Mouse (Mus musculus) cerebral cortex, adult 2 months (tissue): ENCODE measurements around the gene Ddrgk1.

Experiments used
- WGBS: fragments of 180-500 bp; shearing (Covaris S2); methylation state at CpG from one replicate; pipeline ENCODE4 v1.1.7; 2018; 5-methylcytosine and 5-hydroxymethylcytosine counted together

The Ddrgk1 gene

DNA sequence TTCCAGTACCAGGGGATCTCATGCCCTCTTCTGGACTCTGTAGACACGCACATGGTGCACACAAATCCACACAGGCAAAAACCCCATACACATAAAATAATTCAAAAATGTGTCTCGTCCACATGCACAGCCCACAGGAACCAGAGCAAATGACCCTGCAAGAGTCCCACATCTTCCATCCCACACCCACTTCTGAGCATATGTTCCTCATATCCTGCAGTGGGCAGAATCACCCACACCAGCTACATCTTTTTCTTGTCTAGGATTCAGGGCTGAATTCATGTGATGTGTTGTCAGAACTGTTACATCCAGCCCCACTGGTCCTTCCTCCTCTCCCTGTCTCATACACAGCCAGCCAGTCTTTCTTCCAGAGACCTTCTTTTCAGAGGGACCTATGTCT, 11.2 kb downstream of the Ddrgk1 start:
- 76% methylated on average over 2 of the region's 2 CpGs for WGBS

DNA sequence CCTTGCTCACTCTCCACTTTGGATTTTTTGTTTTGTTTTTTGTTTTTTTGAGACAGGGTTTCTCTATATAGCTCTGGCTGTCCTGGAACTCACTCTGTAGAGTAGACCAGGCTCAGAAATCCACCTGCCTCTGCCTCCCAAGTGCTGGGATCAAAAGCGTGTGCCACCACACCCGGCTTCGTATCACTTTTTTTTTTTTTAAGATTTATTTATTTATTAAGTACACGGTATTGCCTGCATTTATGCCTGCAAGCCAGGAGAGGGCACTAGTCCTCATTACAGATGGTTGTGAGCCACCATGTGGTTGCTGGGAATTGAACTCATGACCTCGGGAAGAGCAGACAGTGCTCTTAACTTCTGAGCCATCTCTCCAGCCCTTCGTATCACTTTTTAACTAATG, 15.4 kb downstream of the Ddrgk1 start:
- 80% methylated on average over 6 of the region's 6 CpGs for WGBS

DNA sequence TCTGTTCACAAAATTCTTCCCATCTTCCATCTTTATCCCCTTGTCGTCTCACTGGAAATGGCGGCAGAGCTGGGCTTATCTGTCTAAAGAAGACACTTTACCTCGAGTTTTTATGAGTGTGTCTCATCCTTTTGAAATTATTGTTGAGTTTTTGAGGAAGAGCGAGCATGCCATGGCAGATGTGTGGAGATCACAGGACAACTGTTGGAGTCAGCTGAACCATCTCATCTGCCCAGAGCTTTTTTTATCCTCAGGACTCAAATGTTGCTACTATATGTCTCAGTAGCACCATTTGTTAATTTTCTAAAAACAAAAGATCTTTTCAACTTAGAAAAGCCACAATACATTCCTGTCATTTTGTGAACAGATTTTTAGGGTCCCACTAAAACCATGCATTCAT, 19.3 kb downstream of the Ddrgk1 start:
- WGBS: 77% methylated on average over 4 of the region's 4 CpGs

DNA sequence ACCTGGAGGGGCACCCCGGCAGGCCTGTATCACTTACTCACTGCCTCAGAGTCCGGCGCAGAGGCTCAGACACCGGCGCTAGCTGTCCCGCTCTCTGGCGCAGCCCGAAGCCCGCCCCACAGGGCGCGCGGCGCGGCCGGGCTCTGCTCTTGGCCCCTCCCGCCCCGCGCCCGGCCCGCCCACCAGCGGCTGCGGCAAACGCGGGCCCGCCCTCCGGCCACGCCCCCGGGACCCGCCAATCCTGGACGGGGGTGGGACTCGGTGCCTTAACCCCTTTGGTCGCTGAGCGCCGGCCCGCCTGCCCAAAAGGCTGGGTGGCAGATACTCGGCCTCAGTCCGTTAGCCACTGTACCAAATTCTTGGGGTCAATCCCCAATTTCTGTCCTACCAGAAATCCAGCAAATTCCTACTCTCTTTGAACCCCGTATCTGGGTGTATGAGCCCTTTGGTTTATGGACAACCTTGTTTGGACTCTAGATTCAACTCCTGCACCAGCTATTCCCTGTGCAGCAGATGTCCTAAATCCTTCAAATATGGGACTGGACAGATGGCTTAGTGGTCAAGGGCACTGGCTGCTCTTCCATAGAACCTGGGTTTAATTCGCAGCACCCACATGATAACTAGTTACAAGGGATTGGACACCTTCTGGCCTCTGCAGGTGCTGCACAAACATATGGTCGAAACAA, 21.6 kb downstream of the Ddrgk1 start, which contains the start of gene Lzts3:
TSS of gene Lzts3 (minus strand) at position 120 of the 686 bp plus-strand sequence.
- WGBS: 3% methylated on average over 39 of the region's 40 CpGs

DNA sequence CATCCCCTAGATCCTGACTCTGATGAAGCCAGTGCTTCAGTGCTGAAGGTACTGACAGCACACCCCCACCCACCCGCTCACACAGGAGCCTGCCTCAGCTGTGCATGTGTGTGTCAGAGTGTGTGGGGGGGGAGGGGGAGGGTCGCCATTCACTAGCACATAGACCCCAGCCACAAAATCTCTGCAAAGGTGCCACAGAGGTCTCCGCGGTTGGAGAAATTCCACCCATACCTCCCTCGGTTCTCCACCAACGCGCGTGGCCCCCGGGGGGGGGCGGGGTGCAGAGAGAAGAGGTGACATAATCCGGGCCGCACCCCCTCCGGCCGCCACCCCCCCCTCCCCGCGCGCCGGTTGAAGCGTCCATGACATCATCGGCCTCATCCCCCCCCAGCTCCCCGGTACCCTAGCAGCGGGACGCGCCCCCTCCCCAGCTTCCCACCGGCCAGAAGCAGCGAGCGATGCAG, 22.2 kb downstream of the Ddrgk1 start:
- 1% methylated on average over 26 of the region's 27 CpGs for WGBS

DNA sequence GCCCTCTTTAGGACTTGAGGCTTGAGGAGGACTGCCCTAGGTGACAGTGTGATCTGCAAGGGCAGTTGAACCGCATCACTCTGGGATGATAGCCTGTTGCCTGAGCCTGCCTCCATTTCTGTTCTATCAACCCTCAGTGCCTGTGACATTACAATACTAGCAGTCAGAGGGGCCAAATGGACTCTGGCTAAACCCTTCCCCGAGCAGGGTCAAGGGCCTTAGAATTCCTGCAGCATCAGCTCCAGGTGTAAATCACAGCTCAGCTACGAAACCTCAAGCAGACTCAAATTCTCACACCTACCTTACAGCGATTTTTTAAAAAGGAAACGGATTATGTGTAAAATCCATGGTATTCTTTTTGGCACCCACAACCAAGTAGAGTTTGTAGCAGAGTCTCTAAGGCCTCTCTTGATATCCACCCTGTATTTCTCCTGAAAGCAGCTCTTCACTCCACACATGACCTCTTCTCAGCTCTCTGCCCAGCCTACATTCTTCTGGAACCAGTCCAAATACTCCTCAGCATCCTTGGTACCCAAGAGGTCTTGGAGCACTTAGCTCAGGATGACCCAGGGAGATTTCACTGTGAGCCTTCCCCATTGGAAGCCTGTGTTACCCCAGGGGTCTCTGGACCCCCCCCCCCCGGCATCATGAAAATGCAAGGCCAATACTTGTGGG, 23.0 kb downstream of the Ddrgk1 start:
- WGBS: 48% methylated on average over 6 of the region's 6 CpGs

DNA sequence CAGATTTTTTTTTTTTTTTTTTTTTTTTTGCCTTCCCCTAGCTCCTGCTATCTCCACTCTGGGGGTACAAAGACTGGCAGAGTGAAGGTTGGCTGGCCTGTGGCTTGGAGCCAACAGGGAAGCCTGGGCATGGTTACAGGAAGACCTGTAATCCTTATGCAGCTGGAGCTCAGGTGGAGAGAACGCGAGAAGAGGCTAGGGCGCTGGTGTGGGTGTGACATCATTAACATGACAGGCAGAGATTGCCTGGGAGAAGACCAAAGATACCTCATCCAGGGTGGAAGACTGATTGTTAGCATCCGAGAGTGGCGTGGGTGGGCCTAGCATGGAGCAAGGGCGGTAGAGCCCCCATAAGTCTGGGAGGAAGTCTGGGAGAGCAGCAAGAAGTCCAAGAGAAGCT, 25.2 kb downstream of the Ddrgk1 start:
- whole genome bisulfite sequencing: 56% methylated on average over 6 of the region's 6 CpGs

DNA sequence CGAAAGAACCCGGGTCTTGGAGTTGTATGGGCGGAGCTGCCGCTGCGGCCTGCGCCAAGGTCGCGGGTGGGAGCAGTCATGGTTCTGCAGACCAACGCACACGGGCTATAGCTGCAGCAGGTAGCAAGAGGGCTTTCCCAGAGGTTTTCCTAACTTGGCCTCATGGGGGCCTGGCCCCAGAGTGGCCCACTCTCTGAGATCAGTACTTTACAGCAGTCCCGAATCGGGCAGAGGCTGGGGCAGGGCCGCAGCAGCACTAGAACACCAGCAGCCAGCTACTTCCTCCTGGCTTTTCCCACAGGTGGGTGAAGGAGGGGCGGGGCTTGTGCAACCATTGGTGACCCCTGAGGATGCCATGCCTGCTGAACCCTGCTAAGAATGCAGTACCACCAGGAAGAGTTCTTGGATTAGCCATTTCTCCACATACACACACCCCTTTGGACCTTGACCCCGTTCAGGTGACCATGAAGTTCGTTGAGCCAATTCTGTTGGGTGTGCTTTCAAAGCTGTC, 26.3 kb downstream of the Ddrgk1 start:
- WGBS: 57% methylated on average over 16 of the region's 16 CpGs

DNA sequence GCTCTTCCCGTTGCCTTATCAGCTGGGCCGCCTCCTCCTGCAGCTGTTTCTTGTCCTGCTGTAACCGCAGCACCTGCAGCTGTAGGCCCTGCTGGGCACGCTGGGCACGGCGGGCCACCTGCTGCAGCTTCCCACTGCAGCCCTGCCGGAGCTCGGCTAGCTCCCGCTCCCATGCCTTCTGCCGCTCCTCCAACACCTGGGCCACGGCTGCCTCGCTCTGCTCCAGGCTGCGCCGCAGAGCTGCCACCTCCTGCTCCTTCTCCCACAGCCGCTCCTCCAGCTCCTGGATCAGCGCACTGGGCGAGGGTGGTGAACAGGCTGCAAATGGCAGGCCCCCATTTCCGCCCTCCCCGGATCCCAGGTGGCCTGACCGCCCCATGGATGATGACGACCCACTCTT, 28.6 kb downstream of the Ddrgk1 start:
- WGBS: 46% methylated on average over 21 of the region's 21 CpGs

DNA sequence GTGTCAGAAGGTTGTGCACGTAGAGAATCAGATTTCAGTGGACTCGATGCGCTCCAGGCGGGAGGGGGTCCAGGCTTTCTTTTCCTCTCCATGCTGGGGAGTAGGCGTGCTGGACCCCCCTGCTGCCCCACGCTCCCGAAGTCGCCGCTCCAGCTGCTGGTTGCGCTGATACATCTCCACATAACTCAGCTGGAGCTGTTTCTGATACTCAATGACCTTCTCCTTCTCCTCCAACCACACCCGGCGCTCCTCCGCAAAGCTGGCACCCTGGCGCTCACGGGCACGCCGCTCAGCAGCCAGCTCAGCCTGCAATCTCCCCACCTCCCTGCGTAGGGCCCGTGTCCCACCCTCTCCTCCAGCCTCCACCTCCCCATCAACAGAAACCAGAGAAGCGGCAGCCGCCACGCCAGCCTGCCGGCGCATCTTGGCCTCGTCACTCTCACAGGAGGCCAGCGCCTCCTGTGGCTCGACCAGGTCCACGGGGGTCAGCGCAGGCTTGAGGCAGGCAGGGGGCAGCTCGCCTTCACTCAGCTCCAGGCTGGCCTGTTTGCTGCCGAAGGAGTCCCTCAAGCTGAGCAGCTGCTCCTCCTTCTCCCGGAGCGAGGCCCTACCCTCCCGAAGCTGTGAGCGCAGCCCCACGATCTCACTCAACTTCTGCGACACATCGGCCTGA, 29.6 kb downstream of the Ddrgk1 start:
- 37% methylated on average over 38 of the region's 38 CpGs for WGBS

DNA sequence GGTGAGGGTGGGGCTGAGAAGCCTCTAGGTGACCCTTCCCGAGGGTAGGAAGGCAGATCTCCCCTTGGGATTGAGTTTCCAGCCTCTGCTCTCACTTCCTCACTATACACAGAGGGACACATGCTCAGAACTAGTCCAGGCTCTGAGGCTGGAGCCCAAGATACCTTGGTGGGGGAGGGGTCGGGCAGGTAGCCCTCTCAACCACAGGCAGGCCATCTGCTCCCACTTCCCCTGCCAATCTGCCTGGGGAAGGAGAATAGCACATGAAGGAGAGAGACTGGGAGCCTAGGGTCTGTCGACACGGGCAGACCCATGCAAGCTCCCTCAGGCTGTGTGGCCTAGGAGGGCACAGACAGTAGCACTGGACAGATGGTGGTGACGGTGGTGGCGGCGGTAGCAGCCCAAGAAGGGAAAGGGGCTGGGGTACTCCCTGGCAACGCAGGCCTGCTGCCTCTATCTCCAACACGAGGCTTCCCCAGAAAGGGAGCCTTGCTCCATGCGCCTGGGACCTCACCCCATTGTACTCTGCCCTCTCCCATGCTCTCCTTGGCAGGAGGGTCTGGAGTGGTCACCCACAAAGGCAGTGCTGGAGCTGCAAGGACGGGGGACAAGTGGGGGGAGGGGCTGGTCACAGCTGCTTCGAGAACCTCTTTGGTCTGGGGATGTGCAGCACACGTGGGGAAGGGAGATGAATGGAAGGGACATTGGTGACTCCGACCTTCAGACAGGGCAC, 30.3 kb downstream of the Ddrgk1 start:
- WGBS: 45% methylated on average over 14 of the region's 14 CpGs

DNA sequence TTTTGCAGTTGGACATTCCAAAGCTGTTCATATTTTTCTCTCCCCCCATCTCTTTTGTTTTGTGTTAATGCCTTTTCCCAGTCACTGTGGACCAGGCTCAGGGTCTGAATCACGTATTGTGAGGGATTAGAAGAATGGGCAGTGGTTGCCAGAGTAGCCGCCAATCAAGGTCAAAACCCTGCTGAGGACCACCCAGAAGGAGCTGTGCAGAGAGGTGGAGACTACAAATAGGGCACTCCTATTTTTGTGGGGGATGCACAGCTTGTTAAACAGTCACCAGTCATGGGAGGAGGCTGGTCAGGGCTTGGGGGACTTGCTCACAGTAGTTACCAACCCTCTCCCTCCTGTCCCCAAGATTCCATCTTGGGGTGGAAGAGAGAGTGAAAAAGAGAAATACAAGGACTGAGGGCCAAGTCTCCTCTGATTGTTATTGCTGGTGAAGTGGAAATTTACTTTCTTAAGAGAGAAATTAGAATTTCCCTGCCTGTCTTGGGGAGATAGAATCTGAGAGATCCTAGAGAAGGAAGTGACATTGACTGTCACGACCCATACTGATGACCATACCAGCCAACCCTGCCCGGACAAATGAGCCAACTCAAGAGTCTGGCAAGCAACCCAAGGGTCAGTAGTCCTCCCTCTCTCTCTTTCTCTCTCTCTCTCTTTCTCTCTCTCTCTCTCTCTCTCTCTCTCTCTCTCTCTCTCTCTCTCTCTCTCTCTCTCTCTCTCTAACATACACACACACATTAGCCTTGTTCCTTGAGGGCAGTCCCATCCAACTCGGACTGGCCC, 31.4 kb downstream of the Ddrgk1 start:
- 53% methylated on average over 5 of the region's 5 CpGs for WGBS

DNA sequence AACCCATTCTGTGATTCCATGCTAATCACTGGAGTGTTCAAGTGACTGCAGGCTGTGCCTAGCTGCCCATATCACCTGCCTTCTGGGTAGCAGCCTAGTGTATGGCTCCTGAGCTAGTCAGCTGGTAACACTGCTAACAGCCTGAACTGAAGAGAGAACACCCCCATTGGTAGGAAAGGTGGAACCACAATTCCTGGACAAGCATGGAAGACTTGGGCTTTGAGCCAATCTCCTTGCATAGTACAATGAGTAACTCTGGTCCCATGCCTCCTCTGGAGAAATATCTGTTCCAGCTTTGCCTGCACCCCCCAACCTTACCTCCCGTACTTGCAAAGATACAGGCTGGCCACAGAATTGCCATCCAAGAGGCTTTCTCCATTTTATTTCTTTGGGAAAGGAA, 32.0 kb downstream of the Ddrgk1 start:
- WGBS: 30% methylated on average over 1 of the region's 1 CpGs

DNA sequence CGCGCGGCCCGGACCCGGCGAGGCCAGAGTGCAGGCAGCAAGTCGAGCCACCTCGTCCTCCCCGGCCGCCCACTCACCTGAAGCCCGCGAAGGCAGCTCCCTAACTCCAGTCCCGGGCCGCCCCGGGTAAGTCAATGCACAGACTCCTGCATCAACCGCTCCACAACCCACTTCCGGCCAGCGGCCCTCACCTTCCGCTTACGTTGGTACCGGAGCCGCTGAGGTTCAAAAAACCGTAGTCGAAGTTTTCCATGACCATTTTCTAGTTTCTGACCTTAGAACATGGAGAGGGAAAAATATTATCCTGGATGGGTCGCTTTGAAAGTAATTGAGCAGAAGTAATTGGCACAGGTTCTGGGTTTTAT, 34.6 kb downstream of the Ddrgk1 start, which contains the start of the genes Fastkd5 and Ubox5:
TSS of gene Fastkd5 (minus strand) at position 189 of the 365 bp plus-strand sequence.
TSS of gene Ubox5 (minus strand) at position 200 of the 365 bp plus-strand sequence.
- under 1% methylated on average over 25 of the region's 25 CpGs for WGBS

DNA sequence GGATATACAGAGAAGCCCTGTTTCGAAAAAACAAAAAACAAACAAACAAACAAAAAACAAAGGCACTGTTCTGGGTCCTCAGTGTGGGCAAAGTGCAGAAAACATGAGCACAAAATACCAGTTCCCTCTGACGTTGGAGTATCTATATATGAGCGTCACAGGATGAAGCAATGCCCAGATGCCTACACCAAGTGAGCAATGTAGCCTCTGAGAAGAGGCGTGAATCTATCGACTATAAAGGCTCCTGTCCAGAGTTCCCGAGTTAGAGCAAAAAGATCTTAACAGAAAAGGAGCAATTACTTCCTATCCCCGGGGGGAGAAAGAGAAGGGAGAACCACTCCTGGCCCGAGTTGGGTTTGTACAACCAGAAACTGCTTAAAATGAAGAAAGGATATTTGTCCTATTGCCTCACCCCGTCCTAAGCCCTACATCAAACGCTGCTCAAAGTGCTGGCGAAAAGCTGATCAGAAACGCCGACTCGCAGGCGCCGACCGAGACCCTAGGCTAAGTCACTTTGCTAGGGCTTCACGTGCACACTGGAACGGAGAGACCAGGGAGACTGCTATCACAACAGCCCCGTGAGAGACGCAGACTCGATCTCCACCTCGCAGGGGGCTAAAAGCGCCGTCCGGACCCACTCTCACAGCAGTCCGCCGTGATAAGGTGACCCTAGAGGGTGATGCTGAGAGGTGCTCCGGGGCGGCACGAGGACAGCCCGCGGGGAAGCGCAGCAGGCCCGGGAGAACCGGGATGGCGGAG, 35.2 kb downstream of the Ddrgk1 start:
- 2% methylated on average over 37 of the region's 37 CpGs for WGBS

DNA sequence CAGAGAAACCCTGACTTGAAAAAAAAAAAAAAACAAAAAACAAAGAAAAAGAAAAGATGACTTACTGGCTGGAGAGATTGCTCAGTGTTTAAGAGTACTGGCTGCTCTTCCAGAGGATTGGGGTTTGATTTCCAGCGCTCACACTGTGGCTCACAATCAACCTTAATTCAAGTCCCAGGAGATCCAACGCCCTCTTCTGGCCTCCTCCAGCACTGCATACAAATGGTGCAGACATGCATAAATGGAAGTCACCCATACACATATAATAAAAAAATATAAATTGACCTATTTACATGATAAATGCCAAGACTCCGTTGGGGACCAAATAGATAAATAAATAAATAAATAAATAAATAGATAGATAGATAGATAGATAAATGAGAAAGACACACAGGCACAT, 36.0 kb downstream of the Ddrgk1 start:
- WGBS: 63% methylated on average over 3 of the region's 3 CpGs

DNA sequence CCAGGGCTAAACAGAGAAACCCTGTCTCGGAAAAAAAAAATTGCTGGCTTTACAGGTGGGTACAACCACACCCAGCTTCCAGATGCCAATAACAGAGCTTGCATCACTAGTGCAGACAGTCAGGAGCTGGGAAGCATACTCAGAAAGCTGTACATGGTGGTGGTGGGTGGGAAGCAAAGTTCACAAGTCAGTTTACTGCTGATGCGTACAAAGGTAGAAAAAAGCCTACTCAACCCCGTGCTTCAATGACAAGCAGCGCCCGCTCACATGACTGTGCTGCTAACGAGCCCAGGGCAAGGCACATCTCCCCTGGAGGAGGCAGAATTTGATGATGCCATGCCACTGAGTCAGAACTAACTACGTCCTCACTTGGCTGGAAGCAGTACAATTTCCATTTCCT, 45.5 kb downstream of the Ddrgk1 start:
- WGBS: 68% methylated on average over 7 of the region's 7 CpGs

DNA sequence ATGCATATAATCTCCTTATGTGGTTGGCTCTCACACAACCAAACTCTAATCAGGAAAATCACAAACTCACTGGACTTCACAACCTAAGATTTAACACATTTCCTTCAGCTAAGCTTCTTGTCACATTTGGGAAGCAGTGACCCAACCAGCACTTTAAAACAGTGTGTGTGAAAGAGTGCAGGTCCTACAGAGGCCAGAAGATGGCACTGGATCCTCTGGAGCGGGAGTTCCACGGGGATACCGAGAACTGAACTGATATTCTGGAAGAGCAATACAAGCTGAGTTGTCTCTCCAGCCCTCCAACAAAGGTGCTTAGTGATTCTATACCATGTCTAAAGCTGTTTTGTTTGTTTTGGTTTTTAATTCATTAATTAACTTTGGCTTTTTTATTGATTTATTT, 51.4 kb downstream of the Ddrgk1 start:
- WGBS: 68% methylated on average over 3 of the region's 3 CpGs
